Mouse (Mus musculus) right cerebral cortex, adult 2 months (tissue): ENCODE measurements at regions not wholly inside any gene's neighbourhood (a gene's known extent, or its start where the extent isn't known, plus 50 kb on each side); places are given as distances from the start of the nearest gene placed in this dataset.
A peak's percentile ranks its signal among the peaks of the same experiment; 100 is the strongest.

Source experiments
- DNase-seq, 2 experiments: peaks; one replicate each; pipeline ENCODE4 v3.0.0; 2021 to 2022; ENCODE audit warnings: low spot score in 2 of 2

- DNase-seq, result peak in 1 of 2 experiments; percentile 6
Observed at GRCm38 (mm10) chr16:48126797-48127196, 156.7 kb upstream of the Dppa4 start.

GRCm38 (mm10) chr16:48127338-48127737, 156.2 kb upstream of the Dppa4 start:
- no peak for DNase-seq

- DNase-seq, result no peak
Observed at GRCm38 (mm10) chr16:48155355-48155754, 128.2 kb upstream of the Dppa4 start.

- no peak for DNase-seq
Observed at GRCm38 (mm10) chr16:48190399-48190798, 93.1 kb upstream of the Dppa4 start.

- no peak for DNase-seq
Observed at GRCm38 (mm10) chr16:48192197-48192596, 91.3 kb upstream of the Dppa4 start.

- no peak for DNase-seq
Observed at GRCm38 (mm10) chr16:48214976-48215375, 68.6 kb upstream of the Dppa4 start.
